Mouse (Mus musculus) embryonic facial prominence, embryonic 12.5 days (tissue): Measurements from ENCODE around the gene Itga9. TPM values are rescaled to one million over a fixed set of nuclear protein-coding genes. Genes with fewer than 3 reads are reported as not detected.

Experiments used
- ATAC-seq: fragments of 200-750 bp; cut with Nextera tagmentation; 2 replicates; pipeline ENCODE4 v1.8.0; 2017; ENCODE audit not compliant: insufficient number of reproducible peaks, insufficient read depth, low FRiP score, low TSS enrichment
- H3K27ac ChIP-seq: fragments of 300-500 bp; sonication (generic); 2 replicates; pipeline ENCODE4 v1.5.1; 2016; ENCODE audit warnings: mild to moderate bottlenecking
- H3K27me3 ChIP-seq: fragments of 300-500 bp; sonication (generic); 2 replicates; pipeline ENCODE4 v1.6.1; 2016; ENCODE audit warnings: mild to moderate bottlenecking, moderate library complexity
- H3K36me3 ChIP-seq: fragments of 300-500 bp; sonication (generic); 2 replicates; pipeline ENCODE4 v1.6.1; 2016; ENCODE audit warnings: mild to moderate bottlenecking
- H3K4me1 ChIP-seq: fragments of 300-500 bp; sonication (generic); 2 replicates; pipeline ENCODE4 v1.6.1; 2016
- H3K4me2 ChIP-seq: fragments of 300-500 bp; sonication (generic); replicated peaks from 2 replicates; pipeline ENCODE4 v1.6.1; 2016; ENCODE audit warnings: mild to moderate bottlenecking, moderate library complexity
- H3K4me3 ChIP-seq: fragments of 300-500 bp; sonication (generic); 2 replicates; pipeline ENCODE4 v1.5.1; 2016; ENCODE audit warnings: mild to moderate bottlenecking
- H3K9ac ChIP-seq: fragments of 300-500 bp; sonication (generic); 2 replicates; pipeline ENCODE4 v1.6.1; 2016; ENCODE audit warnings: mild to moderate bottlenecking, moderate library complexity
- H3K9me3 ChIP-seq: fragments of 300-500 bp; sonication (generic); 2 replicates; pipeline ENCODE4 v1.6.1; 2016; ENCODE audit warnings: mild to moderate bottlenecking, moderate library complexity
- WGBS: fragments of 180-500 bp; shearing (Covaris S2); methylation state at CpG from one replicate; pipeline ENCODE4 v1.1.7; 2016; 5-methylcytosine and 5-hydroxymethylcytosine counted together
- polyA plus RNA-seq: library from polyadenylated mRNA; unstranded; fragments of >200 nt; fragmentation: Nextera tagmentation; extraction: Ambion mirVana; gene quantifications from 2 replicates; pipeline ENCODE4 v1.2.1, GENCODE M21; 2016

Gene Itga9
- polyA plus RNA-seq, 1 experiment from 2014 or later = 18.7 TPM

DNA sequence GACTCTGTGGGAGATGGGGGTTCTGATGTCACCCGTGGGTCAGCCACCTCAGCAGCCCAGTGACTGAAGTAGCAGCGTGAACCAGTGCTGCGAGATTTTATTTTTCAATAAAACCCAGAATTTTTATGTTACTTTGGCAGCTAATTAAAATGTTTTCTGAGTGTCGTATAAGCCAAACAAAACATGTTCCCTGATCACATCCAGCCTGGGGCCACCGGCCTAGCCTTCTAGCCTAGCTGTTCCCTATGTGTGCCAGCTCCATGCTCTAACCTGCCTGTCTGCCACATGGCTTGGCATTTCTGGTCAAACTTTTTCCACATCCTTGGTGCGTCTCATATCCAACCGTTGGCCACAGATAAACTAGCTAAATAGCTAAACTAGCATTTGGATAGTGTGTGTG lies 205.7 kb downstream of the Itga9 start:
- Histone ChIP-seq H3K27me3 (no peaks in the 10 kb centered on the region), H3K27ac (no peak overlapping the region), H3K4me1 (peaks cover 9% of the 10 kb centered on the region; the same call in 1 of the 2 replicates), H3K4me2 (no peak overlapping the region), H3K9me3 (no peaks in the 10 kb centered on the region), H3K4me3 (no peak overlapping the region), H3K36me3 (peaks cover 5% of the 10 kb centered on the region), H3K9ac (no peak overlapping the region)
- no peak for ATAC-seq
- 91% methylated on average over 7 of the region's 7 CpGs for WGBS

- no peak overlapping the region for H3K4me2 ChIP-seq
Observed at GRCm38 (mm10) chr9:118813492-118813891, 207.0 kb downstream of the Itga9 start.

GRCm38 (mm10) chr9:118814056-118814455 lies 207.6 kb downstream of the Itga9 start:
- Histone ChIP-seq H3K9me3 (no peaks in the 10 kb centered on the region), H3K4me2 (no peak overlapping the region), H3K36me3 (no peaks in the 10 kb centered on the region; the same call in 1 of the 2 replicates), H3K27me3 (no peaks in the 10 kb centered on the region), H3K4me1 (peaks cover 14% of the 10 kb centered on the region; the same call in 1 of the 2 replicates), H3K9ac (no peak overlapping the region), H3K4me3 (no peak overlapping the region), H3K27ac (no peak overlapping the region)
- no peak for ATAC-seq
- 78% methylated on average over 16 of the region's 16 CpGs for WGBS

More at GRCm38 (mm10) chr9:118813492-118813891, 207.0 kb downstream of the Itga9 start:
- Histone ChIP-seq H3K9ac (no peak overlapping the region), H3K4me1 (peaks cover 14% of the 10 kb centered on the region; the same call in 1 of the 2 replicates), H3K4me3 (no peak overlapping the region), H3K27ac (no peak overlapping the region), H3K9me3 (no peaks in the 10 kb centered on the region), H3K27me3 (no peaks in the 10 kb centered on the region), H3K36me3 (no peaks in the 10 kb centered on the region; the same call in none of the 2 replicates)
- WGBS = 84% methylated on average over 5 of the region's 5 CpGs
- no peak for ATAC-seq

GRCm38 (mm10) chr9:118814461-118814860 lies 208.0 kb downstream of the Itga9 start:
- Histone ChIP-seq H3K9me3 (no peaks in the 10 kb centered on the region), H3K4me1 (peaks cover 14% of the 10 kb centered on the region; the same call in 1 of the 2 replicates), H3K9ac (no peak overlapping the region), H3K4me3 (no peak overlapping the region), H3K4me2 (no peak overlapping the region), H3K36me3 (no peaks in the 10 kb centered on the region; the same call in 1 of the 2 replicates), H3K27me3 (no peaks in the 10 kb centered on the region), H3K27ac (no peak overlapping the region)
- no peak for ATAC-seq
- 71% methylated on average over 8 of the region's 8 CpGs for WGBS

GRCm38 (mm10) chr9:118815543-118815942 lies 209.1 kb downstream of the Itga9 start:
- no peak for ATAC-seq
- Histone ChIP-seq H3K9me3 (no peaks in the 10 kb centered on the region), H3K27ac (peak overlapping the region; percentile 30), H3K27me3 (no peaks in the 10 kb centered on the region), H3K36me3 (no peaks in the 10 kb centered on the region; the same call in 1 of the 2 replicates), H3K4me2 (no peak overlapping the region), H3K4me3 (no peak overlapping the region), H3K9ac (no peak overlapping the region), H3K4me1 (peaks cover 14% of the 10 kb centered on the region; the same call in 1 of the 2 replicates)
- WGBS = 98% methylated on average over 8 of the region's 8 CpGs

DNA sequence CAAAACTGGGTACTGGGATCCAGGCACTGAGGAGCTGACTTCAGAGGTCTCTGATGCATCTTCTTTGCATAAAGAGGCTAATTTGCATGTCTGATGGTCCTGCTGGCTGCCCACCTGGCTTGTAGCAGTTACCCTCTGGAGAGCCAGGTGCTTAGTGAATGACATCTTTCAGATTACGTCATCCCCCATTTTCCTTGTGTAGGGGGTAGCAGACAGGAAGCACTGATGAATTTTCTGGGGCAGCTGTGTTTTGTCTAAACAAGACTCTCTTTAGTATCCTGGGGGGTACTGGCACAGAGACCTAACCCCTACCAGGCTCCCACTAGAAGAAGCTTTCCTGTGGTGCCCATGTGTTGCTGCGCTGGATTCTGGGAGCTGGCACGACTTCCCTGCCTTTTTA lies 212.0 kb downstream of the Itga9 start:
- H3K27ac ChIP-seq = no peak overlapping the region
- no peak overlapping the region for H3K4me3 ChIP-seq
- H3K27me3 ChIP-seq = no peaks in the 10 kb centered on the region
- WGBS = 60% methylated on average over 3 of the region's 3 CpGs
- H3K4me2 ChIP-seq = no peak overlapping the region
- H3K36me3 ChIP-seq = no peaks in the 10 kb centered on the region
- no peaks in the 10 kb centered on the region for H3K9me3 ChIP-seq
- no peak for ATAC-seq
- peaks cover 30% of the 10 kb centered on the region for H3K4me1 ChIP-seq
- H3K9ac ChIP-seq = no peak overlapping the region

DNA sequence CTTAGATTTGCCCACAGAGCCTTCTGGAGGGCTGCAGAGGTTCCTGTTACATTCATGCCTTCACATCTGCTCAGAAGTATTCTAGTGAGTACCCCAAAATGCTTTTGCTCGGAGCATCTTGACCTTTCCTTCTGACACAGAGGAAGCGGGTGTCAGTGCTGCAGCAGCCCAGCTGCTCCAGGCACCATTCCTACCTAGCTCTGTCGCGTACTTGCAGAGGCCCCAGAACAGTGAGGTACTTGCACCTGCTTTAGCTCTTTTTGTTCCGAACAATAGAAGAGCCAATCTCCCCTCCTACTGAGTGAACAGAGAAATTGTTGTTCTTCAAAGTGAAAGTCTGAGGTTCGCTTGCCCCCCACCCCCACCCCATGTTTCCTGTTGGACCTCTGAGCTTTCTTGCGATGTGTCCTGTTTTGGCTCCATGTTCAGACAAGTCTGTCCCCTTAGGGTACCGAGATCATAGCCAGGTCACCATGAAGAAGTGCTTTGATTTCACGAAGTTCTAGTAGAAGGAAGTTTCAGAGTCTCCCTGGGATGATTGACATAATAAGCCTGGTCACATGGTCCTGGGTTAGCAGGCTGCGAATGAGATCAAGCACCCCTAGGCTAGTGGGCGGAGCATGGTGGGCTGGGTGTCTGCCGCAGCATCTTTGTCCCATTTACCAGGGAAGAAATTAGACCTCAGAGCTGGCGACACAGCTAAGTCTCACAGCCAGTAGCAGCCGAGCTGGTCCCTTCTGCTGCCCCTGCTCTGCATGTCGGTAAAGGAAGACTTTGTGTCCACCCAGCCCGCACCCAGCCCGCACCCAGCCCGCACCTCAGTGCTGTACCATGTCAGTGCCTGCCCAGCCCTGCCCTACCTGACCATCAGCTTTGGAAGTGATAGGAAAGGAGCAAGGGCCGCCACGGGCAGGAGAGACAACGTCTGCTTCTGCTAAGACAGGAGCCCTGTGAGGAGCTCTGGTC lies 215.0 kb downstream of the Itga9 start:
- peak; percentile 78 for ATAC-seq
- Histone ChIP-seq H3K36me3 (no peaks in the 10 kb centered on the region), H3K27me3 (no peaks in the 10 kb centered on the region), H3K27ac (peak overlapping the region; percentile 84), H3K4me3 (0 out of 2 replicates have a peak overlapping the region, but pooled peaks have one; percentile 12), H3K4me1 (peaks cover 25% of the 10 kb centered on the region), H3K4me2 (peak overlapping the region; percentile 43), H3K9me3 (no peaks in the 10 kb centered on the region), H3K9ac (0 out of 2 replicates have a peak overlapping the region, but pooled peaks have one; percentile 34)
- WGBS = 18% methylated on average over 21 of the region's 21 CpGs

- ATAC-seq = 0 out of 2 replicates have a peak, but pooled peaks have one; percentile 18
- H3K9me3 ChIP-seq = no peaks in the 10 kb centered on the region
- H3K27ac ChIP-seq = peak overlapping the region; percentile 84
- H3K4me1 ChIP-seq = peaks cover 21% of the 10 kb centered on the region
- no peaks in the 10 kb centered on the region for H3K36me3 ChIP-seq
- WGBS = 33% methylated on average over 3 of the region's 3 CpGs
- H3K4me3 ChIP-seq = 0 out of 2 replicates have a peak overlapping the region, but pooled peaks have one; percentile 12
- peak overlapping the region; percentile 43 for H3K4me2 ChIP-seq
- H3K27me3 ChIP-seq = no peaks in the 10 kb centered on the region
- H3K9ac ChIP-seq = 0 out of 2 replicates have a peak overlapping the region, but pooled peaks have one; percentile 34
Observed at GRCm38 (mm10) chr9:118822186-118822555, 215.7 kb downstream of the Itga9 start.

DNA sequence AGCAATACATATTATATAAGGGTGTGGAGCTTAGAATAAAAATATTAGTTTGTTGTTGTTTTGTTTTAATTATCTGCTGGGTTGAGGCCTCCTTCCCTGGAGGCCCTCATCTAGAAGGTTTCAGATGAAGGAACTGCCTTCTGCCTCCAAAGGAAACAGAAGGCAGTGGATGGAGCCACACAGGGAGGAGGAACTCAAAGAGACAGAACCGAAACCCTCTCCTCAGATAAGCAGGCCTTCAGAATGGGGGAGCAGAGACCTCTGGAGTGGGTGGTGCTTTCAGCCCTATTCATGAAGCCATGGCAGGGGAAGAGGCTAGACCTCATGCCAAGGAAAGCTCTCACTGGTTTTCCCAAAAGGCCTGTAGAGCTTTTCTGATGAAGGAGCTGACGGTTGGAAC lies 216.1 kb downstream of the Itga9 start:
- H3K27ac ChIP-seq = no peak overlapping the region
- H3K4me3 ChIP-seq = no peak overlapping the region
- H3K4me1 ChIP-seq = peaks cover 17% of the 10 kb centered on the region
- H3K4me2 ChIP-seq = no peak overlapping the region
- no peaks in the 10 kb centered on the region for H3K9me3 ChIP-seq
- H3K36me3 ChIP-seq = no peaks in the 10 kb centered on the region
- H3K9ac ChIP-seq = no peak overlapping the region
- no peak for ATAC-seq
- 93% methylated on average over 2 of the region's 2 CpGs for WGBS
- H3K27me3 ChIP-seq = no peaks in the 10 kb centered on the region

- no peak for ATAC-seq
- no peaks in the 10 kb centered on the region for H3K9me3 ChIP-seq
- H3K36me3 ChIP-seq = peaks cover 12% of the 10 kb centered on the region
- H3K9ac ChIP-seq = no peak overlapping the region
- WGBS = 54% methylated on average over 11 of the region's 11 CpGs
- no peak overlapping the region for H3K4me2 ChIP-seq
- H3K27ac ChIP-seq = peak overlapping the region; percentile 69
- no peak overlapping the region for H3K4me3 ChIP-seq
- H3K4me1 ChIP-seq = peaks cover 13% of the 10 kb centered on the region
- no peaks in the 10 kb centered on the region for H3K27me3 ChIP-seq
Observed at GRCm38 (mm10) chr9:118831080-118831479, 224.6 kb downstream of the Itga9 start.

- H3K9me3 ChIP-seq = no peaks in the 10 kb centered on the region
- ATAC-seq = no peak
Observed at GRCm38 (mm10) chr9:118832533-118832932, 226.0 kb downstream of the Itga9 start.

GRCm38 (mm10) chr9:118833413-118833812 lies 226.9 kb downstream of the Itga9 start:
- 70% methylated on average over 8 of the region's 8 CpGs for WGBS

More at GRCm38 (mm10) chr9:118832533-118832932, 226.0 kb downstream of the Itga9 start:
- H3K4me1 ChIP-seq = peaks cover 18% of the 10 kb centered on the region
- H3K36me3 ChIP-seq = peaks cover 19% of the 10 kb centered on the region
- no peaks in the 10 kb centered on the region for H3K27me3 ChIP-seq
- no peak overlapping the region for H3K4me3 ChIP-seq
- H3K9ac ChIP-seq = no peak overlapping the region
- H3K27ac ChIP-seq = no peak overlapping the region
- WGBS = 60% methylated on average over 3 of the region's 3 CpGs
- no peak overlapping the region for H3K4me2 ChIP-seq

More at GRCm38 (mm10) chr9:118833413-118833812, 226.9 kb downstream of the Itga9 start:
- no peak overlapping the region for H3K4me3 ChIP-seq
- no peaks in the 10 kb centered on the region for H3K9me3 ChIP-seq
- no peak overlapping the region for H3K27ac ChIP-seq
- H3K27me3 ChIP-seq = no peaks in the 10 kb centered on the region
- H3K9ac ChIP-seq = no peak overlapping the region
- peaks cover 19% of the 10 kb centered on the region for H3K36me3 ChIP-seq
- no peak overlapping the region for H3K4me2 ChIP-seq
- H3K4me1 ChIP-seq = peaks cover 18% of the 10 kb centered on the region
- ATAC-seq = no peak
